1 mouse cellular context compared by ENCODE assay signal in genomic region chr11:109612871-109613529, GRCm38 (mm10).
TF ChIP-seq lines count a peak whose summit lies in the region.

No protein-coding gene starts in this region.

TF ChIP-seq in MEL, 35 proteins besides CTCF, POLR2A, EP300 and RAD21:
- TF ChIP-seq KAT2A (conservative IDR thresholded peaks at IDR 0.05; ENCODE audit: low read depth, low read length) (0 out of 2 replicates have a peak, but pooled peaks have one; percentile 14), MXI1 (IDR thresholded peaks at IDR 0.05; ENCODE audit: low read depth, low read length) (no peak), TBP (IDR thresholded peaks at IDR 0.05; ENCODE audit: low read depth, low read length) (peak; percentile 29; the same call in 1 of the 2 replicates), ZC3H11A (IDR thresholded peaks at IDR 0.05; ENCODE audit: low read depth, low read length) (no peak), RCOR1 (IDR thresholded peaks at IDR 0.05; ENCODE audit: low read depth, low read length) (peak; percentile 87), MAFK (IDR thresholded peaks at IDR 0.05; ENCODE audit: borderline replicate concordance, low read depth, low read length) (0 out of 2 replicates have a peak, but pooled peaks have one; percentile 60), MYC (IDR thresholded peaks at IDR 0.05; ENCODE audit: low read depth, low read length) (no peak), JUND (IDR thresholded peaks at IDR 0.05; ENCODE audit: low read depth, low read length) (no peak), MYB (IDR thresholded peaks at IDR 0.05; ENCODE audit: low read depth, low read length) (peak; percentile 57; the same call in 1 of the 2 replicates), HCFC1 (IDR thresholded peaks at IDR 0.05; ENCODE audit: low read depth, low read length) (peak; percentile 36; the same call in 1 of the 2 replicates), BHLHE40 (IDR thresholded peaks at IDR 0.05; ENCODE audit: borderline replicate concordance, low read depth, low read length) (peak; percentile 30; the same call in 1 of the 2 replicates), USF1 (IDR thresholded peaks at IDR 0.05; ENCODE audit: low read depth, low read length) (no peak), SIN3A (IDR thresholded peaks at IDR 0.05; ENCODE audit: low read length) (peak; percentile 90), ZNF384 (IDR thresholded peaks at IDR 0.05; ENCODE audit: low read depth, low read length) (no peak), GATA1 (IDR thresholded peaks at IDR 0.05; ENCODE audit: low read depth, low read length) (peak; percentile 92), ETS1 (IDR thresholded peaks at IDR 0.05; ENCODE audit: low read depth, low read length) (peak; percentile 83), POLR2AphosphoS5 (IDR thresholded peaks at IDR 0.05; ENCODE audit: borderline replicate concordance, low read depth, low read length) (no peak), TCF12 (IDR thresholded peaks at IDR 0.05; ENCODE audit: low read depth, low read length) (peak; percentile 93), TAL1 (IDR thresholded peaks at IDR 0.05; ENCODE audit: low read length) (peak; percentile 51; the same call in 1 of the 2 replicates), ELF1 (IDR thresholded peaks at IDR 0.05; ENCODE audit: low read depth, low read length) (0 out of 2 replicates have a peak, but pooled peaks have one; percentile 35), E2F4 (IDR thresholded peaks at IDR 0.05; ENCODE audit: borderline replicate concordance, low read depth, low read length) (no peak), NRF1 (IDR thresholded peaks at IDR 0.05; ENCODE audit: insufficient read depth, low read depth, low read length, poor library complexity, severe bottlenecking) (no peak), SMC3 (IDR thresholded peaks at IDR 0.05; ENCODE audit: low read depth, low read length) (no peak; the same call in 1 of the 2 replicates), ZMIZ1 (IDR thresholded peaks at IDR 0.05; ENCODE audit: low read depth, low read length) (no peak), POLR2AphosphoS2 (IDR thresholded peaks at IDR 0.05; ENCODE audit: low read length) (no peak), MAZ (IDR thresholded peaks at IDR 0.05; ENCODE audit: low read depth, low read length) (peak; percentile 86), NELFE (IDR thresholded peaks at IDR 0.05; ENCODE audit: low read depth, low read length) (no peak), ZKSCAN1 (IDR thresholded peaks at IDR 0.05; ENCODE audit: low read depth, low read length) (no peak), CHD1 (IDR thresholded peaks at IDR 0.05; ENCODE audit: low read depth, low read length) (no peak; the same call in 1 of the 2 replicates), GABPA (IDR thresholded peaks at IDR 0.05; ENCODE audit: low read depth, low read length) (no peak), USF2 (IDR thresholded peaks at IDR 0.05; ENCODE audit: borderline replicate concordance in 1 of 2, insufficient read depth in 1 of 2, low read depth in 1 of 2, low read length in 2 of 2) (no peak), MEF2A (IDR thresholded peaks at IDR 0.05; ENCODE audit: extremely low read depth, insufficient replicate concordance, low read depth, low read length, poor library complexity, severe bottlenecking) (no peak), MAX (IDR thresholded peaks at IDR 0.05; ENCODE audit: low read length) (peak; percentile 31; the same call in 1 of the 2 replicates), UBTF (IDR thresholded peaks at IDR 0.05; ENCODE audit: borderline replicate concordance, insufficient read depth, low read depth, low read length) (no peak), CHD2 (IDR thresholded peaks at IDR 0.05; ENCODE audit: low read length) (no peak)
